Mouse (Mus musculus) right cerebral cortex, postnatal 25 days (tissue): ENCODE data around the gene Ptgdr2.

Source experiments
- DNase-seq: peaks from one replicate; pipeline ENCODE4 v3.0.0; 2022

The Ptgdr2 gene

GRCm38 (mm10) chr19:10937110-10937563 lies at the start of gene Ptgdr2:
Ptgdr2 (plus strand) TSS chr19:10937160.
- DNase-seq, result no peak

- DNase-seq, result no peak
These were observed 44.8 kb upstream of the Ptgdr2 start for GRCm38 (mm10) chr19:10892201-10892600.

GRCm38 (mm10) chr19:10895016-10895528 lies 41.9 kb upstream of the Ptgdr2 start, which contains the start of gene Prpf19:
Prpf19 (plus strand) TSS chr19:10895231.
- DNase-seq, result peak; percentile 98

- DNase-seq, result no peak
These were observed 41.3 kb upstream of the Ptgdr2 start for GRCm38 (mm10) chr19:10895708-10896107.

GRCm38 (mm10) chr19:10896849-10897248 lies 40.1 kb upstream of the Ptgdr2 start:
- no peak for DNase-seq

- DNase-seq, result no peak
These were observed 39.5 kb upstream of the Ptgdr2 start for GRCm38 (mm10) chr19:10897491-10897890.

- no peak for DNase-seq
These were observed 36.6 kb upstream of the Ptgdr2 start for GRCm38 (mm10) chr19:10900315-10900714.

- DNase-seq, result no peak
These were observed 35.9 kb upstream of the Ptgdr2 start for GRCm38 (mm10) chr19:10901046-10901445.

- no peak for DNase-seq
These were observed 32.4 kb upstream of the Ptgdr2 start for GRCm38 (mm10) chr19:10904512-10904911.

GRCm38 (mm10) chr19:10904927-10905727 lies 31.8 kb upstream of the Ptgdr2 start:
- DNase-seq, result peak; percentile 50

GRCm38 (mm10) chr19:10905728-10906000 lies 31.3 kb upstream of the Ptgdr2 start:
- DNase-seq, result no peak

- peak; percentile 48 for DNase-seq
These were observed 29.1 kb upstream of the Ptgdr2 start for GRCm38 (mm10) chr19:10907891-10908290.

- DNase-seq, result no peak
These were observed 27.8 kb upstream of the Ptgdr2 start for GRCm38 (mm10) chr19:10909087-10909721.

- DNase-seq, result no peak
These were observed 22.7 kb upstream of the Ptgdr2 start for GRCm38 (mm10) chr19:10914291-10914690.

- DNase-seq, result no peak
These were observed 22.1 kb upstream of the Ptgdr2 start for GRCm38 (mm10) chr19:10914870-10915269.

- DNase-seq, result no peak
These were observed 20.5 kb upstream of the Ptgdr2 start for GRCm38 (mm10) chr19:10916506-10916905.

GRCm38 (mm10) chr19:10918321-10918991 lies 18.5 kb upstream of the Ptgdr2 start:
- DNase-seq, result no peak

- no peak for DNase-seq
These were observed 16.4 kb upstream of the Ptgdr2 start, which contains the start of gene Zp1 for GRCm38 (mm10) chr19:10920532-10920931. Zp1 (minus strand) TSS chr19:10920632.

- DNase-seq, result no peak
These were observed 15.9 kb upstream of the Ptgdr2 start for GRCm38 (mm10) chr19:10921058-10921457.

- DNase-seq, result no peak
These were observed 12.7 kb upstream of the Ptgdr2 start for GRCm38 (mm10) chr19:10924220-10924619.

GRCm38 (mm10) chr19:10926123-10926621 lies 10.8 kb upstream of the Ptgdr2 start:
- no peak for DNase-seq

GRCm38 (mm10) chr19:10926666-10927065 lies 10.3 kb upstream of the Ptgdr2 start:
- no peak for DNase-seq

GRCm38 (mm10) chr19:10930641-10931040 lies 6.3 kb upstream of the Ptgdr2 start:
- no peak for DNase-seq
